Mouse (Mus musculus) CH12.LX (cell line): Measurements from ENCODE around the gene Actn3. TPM values are rescaled to one million over a fixed set of nuclear protein-coding genes. Genes with fewer than 3 reads are reported as not detected.

Experiments used
- DNase-seq: peaks from one replicate; pipeline ENCODE4 v3.0.0-alpha.2; 2013; ENCODE audit errors: extremely low read depth
- H3K27ac ChIP-seq: 2 replicates; pipeline ENCODE4 v1.5.1; 2012; ENCODE audit warnings: low read depth, mild to moderate bottlenecking, control low read depth, moderate library complexity; ENCODE audit not compliant: insufficient read depth
- H3K27me3 ChIP-seq: replicated peaks from 2 replicates; pipeline ENCODE3; 2012; ENCODE audit warnings: inconsistent platforms
- H3K36me3 ChIP-seq, 2 experiments: replicated peaks in 1 of 2; 2 replicates each; pipeline versions ENCODE3 to v1.6.1; 2012; ENCODE audit warnings: inconsistent platforms in 1 of 2, low read length in 1 of 2, mild to moderate bottlenecking in 1 of 2, mixed read lengths in 1 of 2, moderate library complexity in 1 of 2; ENCODE audit not compliant: control insufficient read depth in 1 of 2, insufficient read depth in 1 of 2
- H3K4me1 ChIP-seq, 2 experiments: 2 replicates each; pipeline ENCODE4 v1.6.1; 2012; ENCODE audit warnings: inconsistent platforms in 1 of 2, moderate library complexity in 1 of 2; ENCODE audit not compliant: insufficient read depth in 2 of 2, control insufficient read depth in 1 of 2
- H3K4me2 ChIP-seq: 2 replicates; pipeline ENCODE4 v1.6.1; 2012; ENCODE audit warnings: low read depth, mild to moderate bottlenecking, control low read depth; ENCODE audit not compliant: poor library complexity, insufficient read depth, severe bottlenecking
- H3K4me3 ChIP-seq, 3 experiments: fragments of 150-350 bp in 1 of 3; sonication (generic) in 1 of 3; replicated peaks in 1 of 3; 2 replicates each; pipeline versions ENCODE3 to v1.5.1; 2011 to 2012; ENCODE audit warnings: low read depth in 2 of 3, low read length in 2 of 3, mild to moderate bottlenecking in 2 of 3, moderate library complexity in 2 of 3, control low read depth in 1 of 3, improper control_type of control experiment in 1 of 3, inconsistent platforms in 1 of 3, mixed read lengths in 1 of 3; ENCODE audit not compliant: poor library complexity in 1 of 3
- H3K79me2 ChIP-seq: replicated peaks from 2 replicates; pipeline ENCODE4 v1.6.1; 2012; ENCODE audit warnings: mild to moderate bottlenecking, moderate library complexity; ENCODE audit not compliant: control insufficient read depth, poor library complexity, insufficient read depth, severe bottlenecking; ENCODE audit errors: extremely low read depth
- H3K9ac ChIP-seq: 2 replicates; pipeline ENCODE4 v1.6.1; 2012; ENCODE audit warnings: low read depth, mild to moderate bottlenecking, control low read depth, moderate library complexity; ENCODE audit not compliant: insufficient read depth
- H3K9me3 ChIP-seq: replicated peaks from 2 replicates; pipeline ENCODE3; 2012; ENCODE audit warnings: low read length, inconsistent platforms, mixed read lengths
- CHD1 ChIP-seq: IDR thresholded peaks from 2 replicates; pipeline ENCODE4 v1.6.1; 2012; ENCODE audit warnings: low read depth, low read length, improper control_type of control experiment, inconsistent platforms
- CHD2 ChIP-seq: IDR thresholded peaks from 2 replicates; pipeline ENCODE4 v1.6.1; 2011; ENCODE audit warnings: low read length, improper control_type of control experiment
- E2F4 ChIP-seq: IDR thresholded peaks from 2 replicates; pipeline ENCODE4 v1.6.1; 2011; ENCODE audit warnings: low read depth, low read length, improper control_type of control experiment; ENCODE audit not compliant: insufficient replicate concordance
- ELF1 ChIP-seq: IDR thresholded peaks from 2 replicates; pipeline ENCODE4 v1.6.1; 2014; ENCODE audit warnings: low read depth, mild to moderate bottlenecking, inconsistent platforms, low read length, improper control_type of control experiment
- ETS1 ChIP-seq: conservative IDR thresholded peaks from 2 replicates; pipeline ENCODE4 v1.6.1; 2012; ENCODE audit warnings: low read depth, mild to moderate bottlenecking, inconsistent platforms, low read length, improper control_type of control experiment, moderate library complexity
- GABPA ChIP-seq: IDR thresholded peaks from 2 replicates; pipeline ENCODE4 v1.6.1; 2012; ENCODE audit warnings: low read depth, low read length, improper control_type of control experiment, inconsistent platforms; ENCODE audit not compliant: insufficient replicate concordance
- HCFC1 ChIP-seq: IDR thresholded peaks from 2 replicates; pipeline ENCODE4 v1.6.1; 2012; ENCODE audit warnings: low read depth, mild to moderate bottlenecking, inconsistent platforms, low read length, improper control_type of control experiment
- JUND ChIP-seq: conservative IDR thresholded peaks from 2 replicates; pipeline ENCODE4 v1.6.1; 2011; ENCODE audit warnings: low read depth, low read length, improper control_type of control experiment
- MAFK ChIP-seq: IDR thresholded peaks from 2 replicates; pipeline ENCODE4 v1.6.1; 2011; ENCODE audit warnings: low read length, improper control_type of control experiment; ENCODE audit not compliant: insufficient replicate concordance
- MAX ChIP-seq: IDR thresholded peaks from 2 replicates; pipeline ENCODE4 v1.6.1; 2011; ENCODE audit warnings: low read length, improper control_type of control experiment
- MAZ ChIP-seq: IDR thresholded peaks from 2 replicates; pipeline ENCODE4 v1.6.1; 2012; ENCODE audit warnings: low read depth, mild to moderate bottlenecking, inconsistent platforms, low read length, improper control_type of control experiment, moderate library complexity
- MEF2A ChIP-seq: IDR thresholded peaks from 2 replicates; pipeline ENCODE4 v1.6.1; 2014; ENCODE audit warnings: low read depth, mild to moderate bottlenecking, inconsistent platforms, low read length, improper control_type of control experiment, borderline replicate concordance
- MXI1 ChIP-seq: IDR thresholded peaks from 2 replicates; pipeline ENCODE4 v1.6.1; 2011; ENCODE audit warnings: mild to moderate bottlenecking, low read depth, low read length, improper control_type of control experiment
- NRF1 ChIP-seq: IDR thresholded peaks from 2 replicates; pipeline ENCODE4 v1.6.1; 2014; ENCODE audit warnings: low read depth, mild to moderate bottlenecking, inconsistent platforms, low read length, improper control_type of control experiment, moderate library complexity
- PAX5 ChIP-seq: IDR thresholded peaks from 2 replicates; pipeline ENCODE4 v1.6.1; 2012; ENCODE audit warnings: low read length, inconsistent platforms, mixed read lengths
- POLR2AphosphoS2 ChIP-seq: IDR thresholded peaks from 2 replicates; pipeline ENCODE4 v1.6.1; 2011; ENCODE audit warnings: low read depth, low read length, improper control_type of control experiment
- SMC3 ChIP-seq: IDR thresholded peaks from 2 replicates; pipeline ENCODE4 v1.6.1; 2011; ENCODE audit warnings: low read depth, low read length, improper control_type of control experiment
- TCF12 ChIP-seq: IDR thresholded peaks from 2 replicates; pipeline ENCODE4 v1.6.1; 2014; ENCODE audit warnings: low read depth, mild to moderate bottlenecking, inconsistent platforms, low read length, improper control_type of control experiment
- USF1 ChIP-seq: IDR thresholded peaks from 2 replicates; pipeline ENCODE4 v1.6.1; 2014; ENCODE audit warnings: low read depth, mild to moderate bottlenecking, inconsistent platforms, low read length, improper control_type of control experiment
- ZKSCAN1 ChIP-seq: IDR thresholded peaks from 2 replicates; pipeline ENCODE4 v1.6.1; 2012; ENCODE audit warnings: low read depth, inconsistent platforms, low read length, improper control_type of control experiment, borderline replicate concordance
- ZNF384 ChIP-seq: IDR thresholded peaks from 2 replicates; pipeline ENCODE4 v1.6.1; 2012; ENCODE audit warnings: low read depth, low read length, improper control_type of control experiment, inconsistent platforms
- dilution Hi-C: fragments of 300-500 bp; cut with MboI; formaldehyde crosslinking; loops from 2 replicates; pipeline ENCODE4 v1.14.3; 2020; ENCODE audit warnings: low sequenced_read_pairs; ENCODE audit not compliant: extremely low pct_unique_long_range_greater_than_20kb, extremely low pct_ligation_motif_present
- in situ Hi-C: fragments of 300-500 bp; cut with MboI; formaldehyde crosslinking; loops from 3 replicates; pipeline ENCODE4 v1.14.3; 2019; ENCODE audit warnings: low sequenced_read_pairs, low pct_ligation_motif_present, low pct_unique_long_range_greater_than_20kb, mixed read lengths
- polyA plus RNA-seq: library from polyadenylated mRNA; unstranded; fragments of >175 nt; gene quantifications from 2 replicates; pipeline ENCODE4 v1.2.1, GENCODE M21; 2012; ENCODE audit warnings: low read depth; ENCODE audit not compliant: insufficient read length
- total RNA-seq, 2 experiments: library from RNA; depleted of rRNA; stranded (reverse); fragments of 300-350 nt in 1 of 2; fragments of >200 nt in 1 of 2; gene quantifications; 2 replicates each; pipeline ENCODE4 v1.2.3; 2012 to 2014

The Actn3 gene
- total and polyA plus RNA-seq, 3 experiments: 0.34 to 0.41 TPM; not detected in 1

- no peak for DNase-seq
- dilution Hi-C loops (no loop called here), in situ Hi-C loops (no loop called here)
- Histone ChIP-seq H3K27ac (no peak overlapping the region), H3K27me3 (no peaks in the 10 kb centered on the region), H3K36me3 (peaks cover 0 to 37% of the 10 kb centered on the region in 2 experiments), H3K4me2 (no peak overlapping the region), H3K4me1 (no peaks in the 10 kb centered on the region), H3K9ac (no peak overlapping the region), H3K79me2 (no peaks in the 10 kb centered on the region), H3K9me3 (no peaks in the 10 kb centered on the region), H3K4me3 (no peak overlapping the region)
- TF ChIP-seq MAFK: no peak
- TF ChIP-seq ZNF384: no peak
Observed at GRCm38 (mm10) chr19:4896780-4897520, 19.2 kb upstream of the Actn3 start.

GRCm38 (mm10) chr19:4891798-4892197 is 14.1 kb upstream of the Actn3 start:
- H3K27me3 ChIP-seq: no peaks in the 10 kb centered on the region
- H3K36me3 ChIP-seq: peaks cover 0 to 49% of the 10 kb centered on the region in 2 experiments
- DNase-seq: no peak
- in situ Hi-C loops (no loop called here), dilution Hi-C loops (no loop called here)
- H3K4me1 ChIP-seq: no peaks in the 10 kb centered on the region
- no peaks in the 10 kb centered on the region for H3K79me2 ChIP-seq
- no peak overlapping the region for H3K27ac ChIP-seq
- H3K9me3 ChIP-seq: no peaks in the 10 kb centered on the region
- H3K4me3 ChIP-seq: no peak overlapping the region
- TF ChIP-seq MAX (no peak), ELF1 (no peak), TCF12 (no peak), POLR2AphosphoS2 (no peak), HCFC1 (no peak), E2F4 (no peak), MXI1 (no peak), NRF1 (no peak), CHD1 (no peak), SMC3 (no peak), USF1 (no peak), MAZ (no peak), PAX5 (no peak), GABPA (no peak), MEF2A (no peak), ZKSCAN1 (no peak), ETS1 (no peak), CHD2 (no peak), JUND (no peak)
- no peak overlapping the region for H3K4me2 ChIP-seq
- H3K9ac ChIP-seq: no peak overlapping the region
